Mouse (Mus musculus) embryo, embryonic 11 days (tissue): ENCODE data around the gene Eml2.
"Not testable (repeated sequence)": the region's sequence is repeated elsewhere in the genome, so short reads cannot be mapped to it uniquely, and the experiment has no call there.

ENCODE experiments used
- DNase-seq: peaks from one replicate; pipeline ENCODE4 v3.0.0-alpha.2; 2015

The Eml2 gene

DNA sequence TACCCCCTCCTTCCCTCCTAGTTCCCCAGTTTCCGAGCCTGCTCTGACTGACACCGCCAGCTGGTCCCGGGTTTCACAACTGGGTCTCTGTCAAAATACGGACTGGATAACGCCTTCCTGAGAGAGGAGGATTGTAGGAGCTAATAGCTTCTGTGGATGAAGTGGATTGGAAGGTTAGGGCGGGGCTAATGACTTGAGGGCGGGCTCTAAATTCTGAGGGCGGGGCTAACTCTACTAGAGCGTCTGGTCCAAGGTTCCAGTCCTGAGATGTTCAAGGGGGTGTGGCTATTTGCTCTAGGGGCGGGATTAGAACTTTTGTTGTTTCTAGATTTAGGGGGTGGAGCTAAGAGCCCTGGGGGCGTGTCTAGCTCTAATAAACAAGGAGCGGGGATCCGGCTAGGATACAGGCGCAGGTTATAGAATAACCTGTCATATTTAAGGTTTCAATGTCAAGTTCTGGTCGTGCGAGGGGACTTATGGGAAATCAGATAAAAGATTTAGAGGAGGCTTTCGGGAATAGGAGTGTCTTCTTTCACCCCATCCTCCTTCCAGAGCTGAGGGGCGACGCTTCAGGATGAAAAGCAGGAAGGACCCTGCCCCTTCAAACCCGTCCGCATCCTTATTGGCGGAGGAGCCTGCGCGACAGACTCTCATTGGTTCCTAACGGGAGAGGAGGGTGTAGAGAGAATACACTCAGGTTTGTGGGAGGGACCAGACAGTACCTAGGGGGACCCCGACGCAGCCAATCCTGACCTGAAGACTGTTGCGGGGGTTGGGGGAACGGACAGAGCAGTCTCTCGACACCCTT is at the start of gene Eml2:
Gene Eml2, plus strand, starts transcription at position 714 of the 808 bp plus-strand sequence.
- peak; percentile 74 for DNase-seq

DNA sequence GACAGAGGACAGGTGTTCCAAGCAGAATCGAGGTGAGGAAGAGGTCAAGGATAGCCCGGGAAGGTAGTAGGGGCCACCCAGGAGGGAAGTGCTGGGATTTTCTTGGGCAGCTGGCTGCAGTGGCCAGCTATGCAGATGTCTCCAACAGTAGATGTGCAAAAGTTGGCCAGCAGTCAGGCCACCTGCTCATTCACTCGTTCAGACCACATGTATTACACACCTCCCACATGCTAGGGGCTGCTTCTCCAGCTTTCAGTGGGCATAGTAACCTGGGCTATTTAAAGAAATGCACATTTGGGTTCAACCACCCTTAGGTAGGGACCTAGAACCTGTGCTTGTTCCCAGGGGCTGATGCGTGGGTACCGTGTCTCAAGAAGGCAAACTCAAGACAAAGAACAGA is 48.5 kb upstream of the Eml2 start:
- DNase-seq = no peak

DNA sequence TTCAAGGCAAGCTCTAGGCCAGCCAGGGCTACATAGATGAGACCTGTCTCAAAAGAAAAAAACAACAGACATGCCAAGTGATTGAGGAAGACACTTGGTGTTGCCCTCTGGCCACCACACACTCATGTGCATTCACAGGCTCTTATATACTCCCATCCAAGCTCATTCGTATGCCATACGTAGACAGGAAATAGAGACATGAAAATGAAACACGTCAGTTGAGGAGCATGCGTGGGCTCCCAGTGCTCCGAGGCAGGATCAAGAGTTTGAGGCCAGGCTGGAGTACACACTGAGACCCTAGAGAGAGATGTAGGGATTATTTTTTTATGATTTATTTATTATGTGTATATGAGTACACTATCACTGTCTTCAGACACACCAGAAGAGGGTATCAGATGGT is 46.8 kb upstream of the Eml2 start:
- DNase-seq = no peak

- DNase-seq = no peak
These were observed 45.6 kb upstream of the Eml2 start for GRCm38 (mm10) chr7:19130657-19131056.

- peak; percentile 99 for DNase-seq
These were observed 44.8 kb upstream of the Eml2 start for GRCm38 (mm10) chr7:19131324-19131848.

DNA sequence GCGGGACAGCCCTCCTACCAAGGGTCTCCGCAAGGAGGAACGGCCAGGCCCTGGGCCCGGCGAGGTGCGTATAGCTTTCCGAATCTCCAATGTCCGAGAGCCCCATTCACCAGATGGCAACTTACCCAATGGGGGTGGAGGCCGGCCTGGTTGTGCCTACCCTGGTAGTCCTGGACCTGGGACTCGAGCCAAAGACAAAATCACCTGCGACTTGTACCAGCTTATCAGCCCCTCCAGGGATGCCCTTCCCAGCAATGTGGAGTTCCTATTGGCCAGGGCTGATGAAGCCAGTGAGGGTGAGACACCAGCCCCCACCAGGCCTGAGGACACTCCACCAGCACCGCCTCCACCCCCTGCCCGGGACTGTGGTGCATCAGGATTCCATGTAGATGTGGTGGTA is 40.1 kb upstream of the Eml2 start:
- no peak for DNase-seq

DNA sequence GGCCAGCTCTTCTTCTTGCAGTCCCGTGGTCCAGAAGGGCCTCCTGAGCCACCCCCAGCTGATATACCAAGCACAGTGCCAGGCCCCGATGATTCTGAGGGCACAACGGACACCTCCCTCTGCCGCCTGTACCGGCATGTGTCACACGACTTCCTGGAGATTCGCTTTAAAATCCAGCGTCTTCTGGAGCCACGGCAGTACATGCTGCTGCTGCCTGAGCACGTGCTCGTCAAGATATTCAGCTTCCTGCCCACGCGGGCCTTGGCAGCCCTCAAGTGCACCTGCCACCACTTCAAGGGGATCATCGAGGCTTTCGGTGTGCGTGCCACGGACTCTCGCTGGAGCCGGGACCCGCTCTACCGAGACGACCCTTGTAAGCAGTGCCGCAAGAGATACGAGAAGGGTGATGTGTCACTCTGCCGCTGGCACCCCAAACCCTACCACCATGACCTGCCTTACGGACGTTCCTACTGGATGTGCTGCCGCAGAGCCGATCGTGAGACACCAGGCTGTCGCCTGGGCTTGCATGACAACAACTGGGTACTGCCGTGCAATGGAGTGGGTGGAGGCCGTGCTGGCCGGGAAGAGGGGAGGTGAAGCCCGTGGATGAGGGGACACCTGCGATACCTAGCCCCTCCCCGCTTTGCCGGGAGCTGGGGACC is 39.4 kb upstream of the Eml2 start:
- DNase-seq = no peak

DNA sequence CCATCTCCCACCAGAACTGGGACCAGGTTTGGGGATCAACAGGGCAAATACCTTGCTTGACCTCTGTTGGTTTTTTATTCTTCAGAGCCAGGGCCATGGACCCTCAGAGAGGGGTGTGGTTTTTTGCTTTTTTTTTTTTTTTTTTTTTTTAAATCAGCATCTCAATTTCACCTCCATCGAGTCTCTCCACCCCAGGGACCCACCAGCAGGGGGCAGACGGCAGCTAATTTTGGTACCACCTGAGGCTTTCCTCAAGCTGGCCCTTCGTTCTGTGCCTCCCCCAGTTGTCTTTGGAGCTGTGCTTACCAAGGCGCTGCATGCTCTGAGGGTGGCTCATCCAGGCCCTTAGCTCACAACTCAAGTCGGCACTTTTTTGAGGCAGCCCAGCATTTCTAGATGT is 38.8 kb upstream of the Eml2 start:
- peak; percentile 56 for DNase-seq

DNA sequence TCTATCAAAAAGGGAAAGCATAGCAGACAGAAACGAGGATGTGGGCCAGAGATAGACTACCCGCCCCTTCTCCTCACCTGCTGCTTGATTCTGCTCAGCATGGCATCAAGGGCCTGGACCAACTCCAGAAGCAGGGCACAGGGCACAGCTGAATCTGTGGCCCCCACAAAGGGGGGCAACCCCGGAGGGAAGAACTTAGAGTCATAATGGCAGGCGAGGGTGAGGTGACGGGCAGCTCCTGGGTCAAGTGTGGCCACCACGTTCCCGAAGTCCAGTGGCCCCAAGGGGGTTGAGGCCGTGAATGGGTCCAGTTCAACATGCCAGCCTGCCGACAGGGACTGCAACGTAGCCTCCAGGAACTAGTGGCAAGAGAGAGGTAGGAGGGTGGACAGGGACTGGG is 29.4 kb upstream of the Eml2 start:
- DNase-seq = no peak

- peak; percentile 28 for DNase-seq
These were observed 28.6 kb upstream of the Eml2 start for GRCm38 (mm10) chr7:19147497-19148045.

GRCm38 (mm10) chr7:19148180-19148874 is 27.9 kb upstream of the Eml2 start:
- DNase-seq = no peak

DNA sequence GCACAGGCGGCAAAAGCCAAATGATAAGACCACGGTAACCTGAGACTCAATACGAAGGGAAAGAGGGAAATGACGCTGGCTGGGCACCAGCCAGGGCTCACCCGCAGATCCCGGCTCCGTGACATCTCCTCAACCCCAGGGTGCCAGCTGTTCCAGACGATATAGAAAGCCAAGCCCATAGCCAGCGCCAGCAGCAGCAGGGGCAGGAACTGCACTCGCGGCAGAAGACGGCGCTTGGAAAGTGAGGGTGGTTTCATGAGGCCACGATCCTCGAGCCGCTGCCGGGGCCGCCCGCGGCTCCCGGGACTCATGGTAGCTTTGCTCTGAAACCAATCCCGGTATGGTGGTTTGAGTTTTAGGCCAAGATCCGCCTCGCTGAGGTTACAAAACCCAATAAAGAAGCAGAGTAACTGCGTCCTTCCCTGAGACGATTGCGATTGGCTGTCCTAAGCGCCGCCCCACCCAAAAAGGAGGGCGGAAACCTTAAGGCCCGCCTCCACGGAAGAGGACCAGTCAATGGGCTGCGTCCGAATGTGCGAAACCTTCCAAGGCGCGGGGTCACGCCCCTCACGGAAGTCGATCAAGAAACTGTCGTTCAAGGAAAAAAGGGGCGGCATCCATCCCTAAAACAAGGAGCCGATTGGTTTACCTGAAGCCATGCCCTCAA is 27.2 kb upstream of the Eml2 start, which contains the start of gene Qpctl:
Gene Qpctl, minus strand, starts transcription at position 417 of the 667 bp plus-strand sequence.
- peak; percentile 100 for DNase-seq

DNA sequence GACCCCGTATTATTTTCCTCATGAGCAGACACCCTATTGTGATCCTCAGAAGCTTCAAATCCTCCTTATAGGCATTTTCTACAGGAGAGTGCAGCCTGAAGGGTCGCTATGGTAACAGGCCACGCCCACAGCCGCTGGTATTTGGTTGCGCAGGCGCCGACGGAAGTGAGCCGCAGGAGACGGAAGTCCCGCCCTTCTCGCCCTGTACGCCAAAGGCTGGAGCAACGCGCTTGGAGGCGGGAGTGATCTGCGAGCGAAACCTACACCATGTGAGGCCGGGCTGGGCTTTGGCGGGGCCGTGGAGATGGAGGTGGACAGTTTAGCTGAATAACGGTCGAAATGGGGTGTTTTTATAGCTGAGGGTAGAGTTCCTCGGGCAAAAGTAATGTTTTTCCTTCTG is 26.6 kb upstream of the Eml2 start, which contains the start of gene Snrpd2:
Gene Snrpd2, plus strand, starts transcription at position 97 of the 400 bp plus-strand sequence.
- DNase-seq = peak; percentile 98

DNA sequence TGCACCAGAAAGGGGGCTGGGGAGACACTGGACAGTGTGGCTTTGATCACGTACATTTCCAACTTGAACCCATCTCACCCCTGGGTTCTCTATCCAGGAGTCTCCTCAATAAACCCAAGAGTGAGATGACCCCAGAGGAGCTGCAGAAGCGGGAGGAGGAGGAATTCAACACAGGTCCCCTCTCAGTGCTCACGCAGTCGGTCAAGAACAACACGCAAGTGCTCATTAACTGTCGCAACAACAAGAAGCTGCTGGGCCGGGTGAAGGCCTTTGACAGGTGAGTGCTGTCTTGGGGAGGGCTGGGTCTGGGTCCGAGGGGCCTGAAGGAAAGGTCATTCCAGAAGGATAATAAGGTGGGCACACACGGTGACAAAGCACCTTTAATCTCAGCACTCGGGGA is 25.1 kb upstream of the Eml2 start:
- DNase-seq = not testable (repeated sequence)

GRCm38 (mm10) chr7:19154796-19155195 is 21.4 kb upstream of the Eml2 start:
- no peak for DNase-seq

DNA sequence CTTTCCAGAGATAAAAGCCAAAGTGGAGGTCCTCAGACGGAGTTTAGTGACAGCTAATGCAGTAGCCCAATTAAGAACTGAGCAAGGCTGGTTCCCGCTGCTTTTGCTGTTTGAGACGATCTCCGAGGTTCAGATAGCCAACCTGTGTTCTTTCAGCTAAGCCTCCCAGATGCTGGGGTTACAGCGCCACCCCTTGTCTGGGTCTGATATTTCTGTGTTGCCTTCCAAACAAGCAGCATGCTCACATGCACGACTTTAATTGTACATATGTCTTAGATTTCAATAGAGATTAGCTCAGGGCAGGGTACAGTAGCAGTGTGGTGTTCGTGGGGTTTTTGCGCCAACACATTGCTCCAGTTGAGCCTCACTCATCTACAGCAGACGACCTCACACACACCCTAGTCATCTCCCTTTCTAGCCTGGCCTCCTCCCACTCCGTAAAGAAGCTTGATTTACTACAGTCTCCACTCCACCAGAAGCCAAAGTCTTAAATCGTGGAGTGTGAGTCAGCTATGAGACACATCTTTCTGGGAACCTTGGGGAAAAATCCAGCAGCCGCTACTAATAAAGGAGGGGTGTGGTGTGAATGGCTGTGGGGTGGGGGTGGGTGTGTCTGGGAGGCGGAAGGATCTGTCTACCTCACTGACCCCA is 20.3 kb upstream of the Eml2 start:
- DNase-seq = no peak

DNA sequence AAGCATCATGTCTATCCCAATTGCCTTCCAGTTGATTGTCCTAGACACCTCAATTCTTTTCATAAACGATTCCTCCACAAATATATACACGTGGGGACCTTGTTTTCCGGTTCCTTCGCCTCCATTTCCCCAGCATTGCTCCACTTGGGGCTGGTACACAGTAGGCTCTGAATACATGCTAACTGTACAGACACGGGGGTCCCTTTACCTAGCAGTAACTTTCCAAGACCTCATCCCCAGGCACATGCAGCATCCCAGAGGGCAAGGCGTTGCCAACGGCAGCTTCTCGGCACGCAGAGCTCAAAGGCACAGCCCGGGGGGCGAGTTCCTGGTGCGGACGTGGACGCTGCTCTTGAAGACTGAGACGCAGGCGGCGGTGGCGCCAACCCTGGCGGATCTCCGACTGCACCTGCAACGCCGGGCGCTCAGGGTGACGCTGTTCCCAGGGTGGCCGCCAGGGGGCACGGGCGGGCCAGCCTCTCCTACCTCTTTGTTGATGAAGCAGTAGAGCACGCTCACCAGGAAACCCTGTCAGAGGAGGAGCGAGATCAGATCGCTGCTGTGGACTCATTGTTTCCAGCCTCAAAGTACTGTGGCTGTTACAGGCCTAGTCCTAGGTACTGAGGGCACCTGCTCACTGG is 18.9 kb upstream of the Eml2 start:
- peak; percentile 85 for DNase-seq

- DNase-seq = no peak
These were observed 17.6 kb upstream of the Eml2 start for GRCm38 (mm10) chr7:19158601-19159000.

GRCm38 (mm10) chr7:19159411-19159810 is 16.8 kb upstream of the Eml2 start:
- no peak for DNase-seq

DNA sequence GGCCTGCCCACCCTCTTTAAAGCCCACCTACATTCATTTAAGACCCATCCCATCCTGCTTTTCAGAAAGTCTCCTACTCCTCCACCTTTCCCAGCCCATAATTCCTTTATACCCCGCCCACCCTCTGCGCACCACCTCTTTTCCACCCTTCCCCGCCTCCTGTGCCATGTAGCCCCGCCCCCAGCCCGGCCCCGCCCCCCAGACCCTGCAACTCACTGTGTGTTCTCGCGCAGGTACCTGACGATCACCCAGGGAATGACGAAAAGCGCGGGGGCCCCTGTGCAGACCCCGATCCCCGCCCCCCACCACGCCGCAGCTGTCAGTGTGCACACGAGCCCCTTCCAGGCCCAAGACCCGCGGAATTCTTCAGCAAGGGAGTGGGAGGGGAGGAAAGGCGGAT is 16.1 kb upstream of the Eml2 start:
- peak; percentile 66 for DNase-seq

- no peak for DNase-seq
These were observed 13.3 kb upstream of the Eml2 start for GRCm38 (mm10) chr7:19162928-19163327.
